Mouse (Mus musculus) ES-E14 (cell line): ENCODE measurements around the gene Utrn.

Experiments used
- CHD2 ChIP-seq: IDR thresholded peaks from 2 replicates; pipeline ENCODE4 v1.6.1; 2014; ENCODE audit warnings: mild to moderate bottlenecking, low read depth, low read length, inconsistent platforms
- HCFC1 ChIP-seq: IDR thresholded peaks from 2 replicates; pipeline ENCODE4 v1.6.1; 2012; ENCODE audit warnings: low read length, inconsistent platforms, borderline replicate concordance; ENCODE audit not compliant: insufficient read depth
- ZNF384 ChIP-seq: IDR thresholded peaks from 2 replicates; pipeline ENCODE4 v1.6.1; 2012; ENCODE audit warnings: low read depth, low read length, inconsistent platforms

GRCm38 (mm10) chr10:12643336-12643735 is 225.8 kb downstream of the Utrn start:
- TF ChIP-seq ZNF384: no peak
- no peak for TF ChIP-seq CHD2
- TF ChIP-seq HCFC1: no peak
